Mouse (Mus musculus) bone marrow, adult 2 months (tissue): ENCODE results near the gene Rasal3. TPM values are rescaled to one million over a fixed set of nuclear protein-coding genes. Genes with fewer than 3 reads are reported as not detected.

Source experiments
- H3K27ac ChIP-seq: fragments of 200-500 bp; 2 replicates; pipeline ENCODE4 v1.5.1; 2012; ENCODE audit warnings: low read depth, mild to moderate bottlenecking, control low read depth, inconsistent platforms, low read length; ENCODE audit not compliant: control insufficient read depth, poor library complexity, insufficient read depth
- H3K4me1 ChIP-seq: fragments of 200-500 bp; 2 replicates; pipeline ENCODE4 v1.6.1; 2011; ENCODE audit warnings: low read length; ENCODE audit not compliant: control insufficient read depth, insufficient read depth
- H3K4me3 ChIP-seq: fragments of 200-500 bp; replicated peaks from 2 replicates; pipeline ENCODE3; 2011; ENCODE audit warnings: mild to moderate bottlenecking, low read depth, low read length, control low read depth; ENCODE audit not compliant: control insufficient read depth
- CTCF ChIP-seq: fragments of 200-500 bp; IDR thresholded peaks from 2 replicates; pipeline ENCODE4 v1.5.1; 2011; ENCODE audit warnings: low read length, control low read depth; ENCODE audit not compliant: control insufficient read depth, insufficient read depth
- POLR2A ChIP-seq: fragments of 200-500 bp; IDR thresholded peaks from 2 replicates; pipeline ENCODE4 v1.6.1; 2011; ENCODE audit warnings: low read depth, mild to moderate bottlenecking, control low read depth, low read length, borderline replicate concordance; ENCODE audit not compliant: control insufficient read depth
- WGBS: fragments of 180-500 bp; shearing (Covaris S2); methylation state at CpG from one replicate; pipeline ENCODE4 v1.1.7; 2018; 5-methylcytosine and 5-hydroxymethylcytosine counted together
- polyA plus RNA-seq: library from polyadenylated mRNA; stranded (reverse); fragments of >200 nt; gene quantifications from 2 replicates; pipeline ENCODE4 v1.2.4, GENCODE M21; 2011; ENCODE audit warnings: low replicate concordance; ENCODE audit not compliant: missing spikeins, insufficient read depth, insufficient read length

The Rasal3 gene
- polyA plus RNA-seq, 1 experiment: 58.8 TPM

- 7% methylated on average over 4 of the region's 4 CpGs for WGBS
- peak overlapping the region; percentile 67; the same call in 1 of the 2 replicates for H3K27ac ChIP-seq
- TF ChIP-seq CTCF: peak; percentile 84
- TF ChIP-seq POLR2A: no peak
- H3K4me1 ChIP-seq: peaks cover 2% of the 10 kb centered on the region; the same call in 1 of the 2 replicates
- H3K4me3 ChIP-seq: peak overlapping the region; percentile 96
Measured at GRCm38 (mm10) chr17:32349037-32349732, 54.2 kb downstream of the Rasal3 start.

- WGBS: 88% methylated on average over 2 of the region's 2 CpGs
Measured at GRCm38 (mm10) chr17:32348406-32348805, 55.0 kb downstream of the Rasal3 start.

GRCm38 (mm10) chr17:32341102-32341501, 62.3 kb downstream of the Rasal3 start:
- WGBS: 93% methylated on average over 1 of the region's 1 CpGs
- TF ChIP-seq CTCF (no peak), POLR2A (no peak)

More at GRCm38 (mm10) chr17:32348406-32348805, 55.0 kb downstream of the Rasal3 start:
- Histone ChIP-seq H3K4me3 (no peak overlapping the region), H3K27ac (no peak overlapping the region), H3K4me1 (peaks cover 2% of the 10 kb centered on the region; the same call in 1 of the 2 replicates)
- TF ChIP-seq CTCF (no peak), POLR2A (no peak)

More at GRCm38 (mm10) chr17:32341102-32341501, 62.3 kb downstream of the Rasal3 start:
- Histone ChIP-seq H3K27ac (no peak overlapping the region), H3K4me1 (no peaks in the 10 kb centered on the region), H3K4me3 (no peak overlapping the region)

Other genes with a start within 250 kb of the Rasal3 start
- gene Notch3, start 236.7 kb downstream of the Rasal3 start, polyA plus RNA-seq: 3.7 and 7.2 TPM in 2 replicates
- 0.93 TPM in 1 of 2 replicates, not detected in the other for gene Ephx3, start 214.0 kb downstream of the Rasal3 start, polyA plus RNA-seq
- 43.6 and 129 TPM in 2 replicates for gene Brd4, start 118.9 kb downstream of the Rasal3 start, polyA plus RNA-seq
- gene Akap8, start 82.3 kb downstream of the Rasal3 start, polyA plus RNA-seq: 76.5 and 113 TPM in 2 replicates
- gene Akap8l, start 53.0 kb downstream of the Rasal3 start, polyA plus RNA-seq: 141 and 225 TPM in 2 replicates
- 11.8 and 15.5 TPM in 2 replicates for gene Wiz, start 14.1 kb downstream of the Rasal3 start, polyA plus RNA-seq
- 0.95 and 3.4 TPM in 2 replicates for gene Pglyrp2, start 20.6 kb upstream of the Rasal3 start, polyA plus RNA-seq
- gene Cyp4f39, start 49.1 kb upstream of the Rasal3 start, polyA plus RNA-seq: 0.88 and 0.95 TPM in 2 replicates
- gene Cyp4f17, start 102.5 kb upstream of the Rasal3 start, polyA plus RNA-seq: 2.1 and 3.3 TPM in 2 replicates
- gene Cyp4f16, start 133.0 kb upstream of the Rasal3 start, polyA plus RNA-seq: 3.4 and 10.1 TPM in 2 replicates
- not detected in 2 replicates for gene Cyp4f37, start 217.7 kb upstream of the Rasal3 start, polyA plus RNA-seq